Mouse (Mus musculus) liver, embryonic 15.5 days (tissue): ENCODE data around the gene Dnase1. TPM values are rescaled to one million over a fixed set of nuclear protein-coding genes. Genes with fewer than 3 reads are reported as not detected.

Experiments used
- ATAC-seq: fragments of 200-750 bp; cut with Nextera tagmentation; 2 replicates; pipeline ENCODE4 v1.8.0; 2017; ENCODE audit warnings: moderate number of reproducible peaks, mild to moderate bottlenecking, moderate library complexity; ENCODE audit not compliant: insufficient read depth
- H3K27ac ChIP-seq: fragments of 300-500 bp; sonication (generic); replicated peaks from 2 replicates; pipeline ENCODE4 v1.5.1; 2015; ENCODE audit warnings: mild to moderate bottlenecking, inconsistent platforms
- H3K27me3 ChIP-seq: fragments of 300-500 bp; sonication (generic); 2 replicates; pipeline ENCODE4 v1.6.1; 2015; ENCODE audit warnings: mild to moderate bottlenecking, inconsistent platforms
- H3K36me3 ChIP-seq: fragments of 300-500 bp; sonication (generic); replicated peaks from 2 replicates; pipeline ENCODE4 v1.6.1; 2015; ENCODE audit warnings: moderate library complexity, mild to moderate bottlenecking, inconsistent platforms
- H3K4me1 ChIP-seq: fragments of 300-500 bp; sonication (generic); replicated peaks from 2 replicates; pipeline ENCODE4 v1.6.1; 2015; ENCODE audit warnings: inconsistent platforms
- H3K4me2 ChIP-seq: fragments of 300-500 bp; sonication (generic); 2 replicates; pipeline ENCODE4 v1.6.1; 2015; ENCODE audit warnings: moderate library complexity, mild to moderate bottlenecking, inconsistent platforms
- H3K4me3 ChIP-seq: fragments of 300-500 bp; sonication (generic); replicated peaks from 2 replicates; pipeline ENCODE4 v1.5.1; 2015; ENCODE audit warnings: mild to moderate bottlenecking, inconsistent platforms
- H3K9ac ChIP-seq: fragments of 300-500 bp; sonication (generic); 2 replicates; pipeline ENCODE4 v1.6.1; 2015; ENCODE audit warnings: moderate library complexity, mild to moderate bottlenecking, inconsistent platforms
- H3K9me3 ChIP-seq: fragments of 300-500 bp; sonication (generic); replicated peaks from 2 replicates; pipeline ENCODE4 v1.6.1; 2016; ENCODE audit warnings: inconsistent platforms
- WGBS: fragments of 180-500 bp; shearing (Covaris S2); methylation state at CpG from one replicate; pipeline ENCODE4 v1.1.7; 2015; ENCODE audit warnings: mixed read lengths; ENCODE audit not compliant: insufficient replicate concordance; 5-methylcytosine and 5-hydroxymethylcytosine counted together
- microRNA-seq: library from miRNA; unstranded; fragments of <30 nt; microRNA quantifications from one replicate; pipeline ENCODE4, GENCODE M21; 2016
- polyA plus RNA-seq: library from polyadenylated mRNA; unstranded; fragments of >200 nt; fragmentation: Nextera tagmentation; extraction: Ambion mirVana; gene quantifications from 2 replicates; pipeline ENCODE4 v1.2.1, GENCODE M21; 2015

The Dnase1 gene
- polyA plus RNA-seq, 1 experiment from 2014 or later, result 0.88 TPM

DNA sequence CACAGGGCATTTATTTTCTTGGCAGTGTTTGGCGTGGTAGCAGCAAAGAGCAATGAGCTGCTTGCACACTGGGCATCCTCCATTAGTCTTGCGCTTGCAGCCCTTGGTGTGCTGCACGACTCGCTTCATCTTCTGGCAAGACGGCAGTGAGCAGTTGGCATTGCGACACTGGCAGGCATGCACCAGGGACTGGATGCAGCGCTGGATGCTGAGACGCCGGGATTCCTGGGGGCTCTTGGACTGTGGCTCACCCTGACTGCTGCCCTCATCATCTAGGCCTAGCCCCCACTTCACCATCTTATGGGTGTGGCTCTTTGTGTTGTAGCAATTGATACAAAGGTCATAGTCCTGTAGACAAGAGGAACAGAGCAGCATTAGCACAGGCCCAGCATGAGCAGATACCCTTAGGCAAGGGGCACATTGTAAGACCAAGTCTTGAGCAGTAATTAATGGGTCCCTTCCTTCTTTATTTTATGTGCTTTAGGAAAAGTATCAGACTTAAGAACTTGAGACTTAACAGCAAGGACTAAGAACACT, 49.2 kb downstream of the Dnase1 start:
- WGBS, result 88% methylated on average over 9 of the region's 9 CpGs
- Histone ChIP-seq H3K4me2 (no peak overlapping the region), H3K36me3 (peaks cover 76% of the 10 kb centered on the region), H3K9me3 (no peaks in the 10 kb centered on the region), H3K27ac (no peak overlapping the region), H3K4me1 (no peaks in the 10 kb centered on the region), H3K27me3 (no peaks in the 10 kb centered on the region), H3K4me3 (no peak overlapping the region), H3K9ac (no peak overlapping the region)
- no peak for ATAC-seq

- Histone ChIP-seq H3K27me3 (no peaks in the 10 kb centered on the region), H3K36me3 (peaks cover 85% of the 10 kb centered on the region), H3K9me3 (no peaks in the 10 kb centered on the region), H3K9ac (no peak overlapping the region), H3K27ac (no peak overlapping the region), H3K4me3 (no peak overlapping the region), H3K4me1 (no peaks in the 10 kb centered on the region), H3K4me2 (no peak overlapping the region)
- 71% methylated on average over 8 of the region's 8 CpGs for WGBS
- ATAC-seq, result peak; percentile 53; the same call in 1 of the 2 replicates
These were observed 50.6 kb downstream of the Dnase1 start for GRCm38 (mm10) chr16:4087214-4087913.

Small RNAs within 50 kb of the gene (microRNA-seq; reads per million reads assigned to microRNA genes)
- not detected for gene Gm23413

Other genes with a start within 250 kb of the Dnase1 start
- not detected in 2 replicates for gene Olfr15, start 206.1 kb upstream of the Dnase1 start, polyA plus RNA-seq
- gene Zfp174, start 189.7 kb upstream of the Dnase1 start, polyA plus RNA-seq, result 0.24 and 0.48 TPM in 2 replicates
- 21.9 and 24.3 TPM in 2 replicates for gene Naa60, start 164.6 kb upstream of the Dnase1 start, polyA plus RNA-seq
- 2.1 and 2.2 TPM in 2 replicates for gene Zfp597, start 152.4 kb upstream of the Dnase1 start, polyA plus RNA-seq
- gene Gm20695, start 152.3 kb upstream of the Dnase1 start, polyA plus RNA-seq, result 0.43 and 0.46 TPM in 2 replicates
- 2.0 and 2.7 TPM in 2 replicates for gene 1700037C18Rik, start 128.3 kb upstream of the Dnase1 start, polyA plus RNA-seq
- 4.6 and 6.4 TPM in 2 replicates for gene Cluap1, start 128.1 kb upstream of the Dnase1 start, polyA plus RNA-seq
- gene Nlrc3, start 60.3 kb upstream of the Dnase1 start, polyA plus RNA-seq, result 0.18 and 0.31 TPM in 2 replicates
- 6.3 and 7.6 TPM in 2 replicates for gene Slx4, start 33.2 kb upstream of the Dnase1 start, polyA plus RNA-seq
- 75.6 and 81.1 TPM in 2 replicates for gene Trap1, start 40.9 kb downstream of the Dnase1 start, polyA plus RNA-seq
- gene Crebbp, start 177.1 kb downstream of the Dnase1 start, polyA plus RNA-seq, result 7.9 and 8.3 TPM in 2 replicates